Mouse (Mus musculus) urinary bladder, adult 2 months (tissue): ENCODE results near the gene Kdelr2. TPM values are rescaled to one million over a fixed set of nuclear protein-coding genes. Genes with fewer than 3 reads are reported as not detected.
"Not testable (repeated sequence)": the region's sequence is repeated elsewhere in the genome, so short reads cannot be mapped to it uniquely, and the experiment has no call there.

ENCODE experiments used
- DNase-seq: peaks from one replicate; pipeline ENCODE4 v3.0.0; 2022; ENCODE audit warnings: low spot score
- polyA plus RNA-seq: library from polyadenylated mRNA; depleted of rRNA; stranded (reverse); fragments of >200 nt; gene quantifications from 2 replicates; pipeline ENCODE4 v1.2.3, GENCODE M21; 2012; rRNA removed

Kdelr2 gene
- polyA plus RNA-seq, result 104 and 105 TPM in 2 replicates

- DNase-seq, result peak; percentile 86
Measured at GRCm38 (mm10) chr5:143403221-143404147, at the start of gene Kdelr2. Gene Kdelr2 (plus strand): TSS chr5:143403838.

- no peak for DNase-seq
Measured at GRCm38 (mm10) chr5:143356017-143356416, 47.6 kb upstream of the Kdelr2 start.

GRCm38 (mm10) chr5:143356686-143357388 is 46.8 kb upstream of the Kdelr2 start, which contains the start of gene Grid2ip:
Gene Grid2ip (plus strand): TSS chr5:143357338.
- DNase-seq, result no peak

DNA sequence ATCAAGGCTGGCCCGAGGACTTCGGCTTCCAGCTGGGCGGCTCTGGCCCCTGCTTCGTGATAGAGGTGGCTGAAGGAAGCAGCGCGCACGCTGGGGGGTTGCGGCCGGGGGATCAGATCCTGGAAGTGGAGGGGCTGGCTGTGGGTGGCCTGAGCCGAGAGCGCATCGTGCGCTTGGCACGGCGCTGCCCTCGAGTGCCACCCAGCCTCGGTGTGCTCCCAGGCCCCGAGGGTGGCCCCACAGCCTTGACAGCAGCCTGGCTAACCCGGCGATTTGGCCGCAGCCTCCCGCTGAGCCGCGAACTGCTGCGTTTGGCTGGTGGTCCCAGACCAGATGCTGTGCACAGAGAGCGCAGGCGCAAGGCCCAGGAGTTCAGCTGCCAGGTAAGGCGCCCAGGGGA is 46.1 kb upstream of the Kdelr2 start:
- no peak for DNase-seq

- DNase-seq, result no peak
Measured at GRCm38 (mm10) chr5:143359263-143359662, 44.4 kb upstream of the Kdelr2 start.

GRCm38 (mm10) chr5:143360000-143360399 is 43.6 kb upstream of the Kdelr2 start:
- no peak for DNase-seq

- DNase-seq, result no peak
Measured at GRCm38 (mm10) chr5:143361428-143361827, 42.2 kb upstream of the Kdelr2 start.

- no peak for DNase-seq
Measured at GRCm38 (mm10) chr5:143363678-143364615, 39.7 kb upstream of the Kdelr2 start.

- no peak for DNase-seq
Measured at GRCm38 (mm10) chr5:143367931-143368330, 35.7 kb upstream of the Kdelr2 start.

DNA sequence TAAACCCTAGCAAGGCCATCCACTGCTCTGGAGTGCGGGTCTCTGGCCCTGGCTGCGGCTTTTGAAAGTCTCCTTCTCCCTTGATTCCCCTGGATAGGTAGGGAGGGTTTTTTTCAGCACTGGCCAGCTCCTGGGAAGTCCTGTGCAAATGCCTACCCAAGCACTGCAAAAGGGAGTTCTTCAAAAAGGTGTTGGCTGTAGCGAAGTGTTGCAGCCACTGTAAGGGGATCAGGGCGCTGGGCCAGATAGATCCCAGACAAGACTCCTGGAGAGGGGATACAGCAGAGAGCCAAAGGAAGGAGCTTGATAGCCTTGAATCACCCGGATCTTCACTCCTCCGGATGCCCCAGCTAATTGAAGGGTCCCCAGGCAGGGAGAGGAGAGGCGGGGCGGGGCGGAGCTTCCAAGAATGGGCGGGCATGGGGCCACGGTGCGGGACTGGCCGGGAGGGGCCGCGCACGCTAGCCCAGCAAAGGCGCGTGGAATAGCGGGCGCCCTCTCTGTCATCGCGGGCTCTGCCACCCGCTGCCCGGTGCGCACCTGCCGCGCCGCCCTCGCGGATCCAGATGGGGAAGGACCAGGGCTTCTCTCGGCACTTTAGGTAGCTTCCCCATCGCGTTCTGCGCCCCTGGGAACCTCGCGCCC is 33.9 kb upstream of the Kdelr2 start:
- no peak for DNase-seq

- no peak for DNase-seq
Measured at GRCm38 (mm10) chr5:143370416-143371145, 33.1 kb upstream of the Kdelr2 start.

- DNase-seq, result no peak
Measured at GRCm38 (mm10) chr5:143371146-143371510, 32.5 kb upstream of the Kdelr2 start.

DNA sequence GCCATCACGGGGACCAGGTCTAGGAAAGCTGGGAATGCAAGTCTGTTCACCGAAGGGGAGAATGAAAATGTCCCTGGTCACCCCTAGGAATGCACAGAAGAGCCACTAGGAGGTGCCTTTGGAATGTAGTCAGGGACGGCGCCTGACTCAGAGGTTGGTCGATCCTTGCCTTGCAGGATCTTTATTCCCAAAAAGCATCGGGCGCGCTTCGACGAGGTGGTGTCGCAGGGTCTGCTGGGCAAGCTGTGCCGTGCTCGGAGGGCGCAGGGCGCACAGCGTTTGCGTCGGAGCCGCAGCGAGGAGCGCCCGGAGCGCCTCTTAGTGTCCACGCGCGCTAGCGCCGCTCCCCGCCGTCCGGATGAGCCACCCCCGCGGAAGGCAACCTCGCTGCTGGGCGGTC is 30.8 kb upstream of the Kdelr2 start:
- no peak for DNase-seq

DNA sequence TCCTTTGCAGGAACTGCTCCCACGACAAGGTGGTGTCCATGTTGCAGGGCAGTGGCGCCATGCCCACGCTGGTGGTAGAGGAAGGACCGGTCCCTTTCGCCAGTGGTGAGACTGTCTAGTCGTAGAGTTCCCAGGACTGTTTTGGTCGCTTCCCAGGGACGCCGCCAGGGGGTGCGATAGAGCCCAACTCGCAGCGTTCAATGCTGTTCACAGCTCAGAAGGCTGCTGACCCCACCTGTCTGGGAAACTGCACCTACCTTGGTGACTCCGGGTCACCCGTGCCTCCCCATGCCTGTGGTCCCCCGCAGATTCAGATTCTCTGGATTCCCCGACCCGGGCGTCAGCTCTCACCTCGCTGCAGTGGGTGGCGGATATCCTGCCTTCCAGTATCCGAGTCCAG is 28.4 kb upstream of the Kdelr2 start:
- DNase-seq, result peak; percentile 70

DNA sequence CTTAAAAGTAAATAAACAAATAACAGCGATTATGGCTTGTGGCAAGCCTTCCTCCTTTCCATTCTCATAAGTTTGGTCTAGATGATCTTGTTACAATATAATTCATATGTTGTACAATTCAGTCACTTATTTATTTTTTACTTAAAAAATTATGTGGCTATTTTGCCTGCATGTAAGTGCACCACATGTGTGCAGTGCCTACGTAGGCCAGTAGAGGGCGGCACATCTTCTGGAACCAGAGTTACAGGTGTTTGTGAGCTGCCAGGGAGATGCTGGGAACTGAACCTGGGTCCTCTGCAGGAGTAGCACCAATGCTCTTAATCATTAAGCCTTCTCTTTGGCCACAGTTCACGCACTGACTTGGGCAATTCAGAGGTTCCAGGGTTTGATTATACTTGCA is 27.5 kb upstream of the Kdelr2 start:
- DNase-seq, result no peak

DNA sequence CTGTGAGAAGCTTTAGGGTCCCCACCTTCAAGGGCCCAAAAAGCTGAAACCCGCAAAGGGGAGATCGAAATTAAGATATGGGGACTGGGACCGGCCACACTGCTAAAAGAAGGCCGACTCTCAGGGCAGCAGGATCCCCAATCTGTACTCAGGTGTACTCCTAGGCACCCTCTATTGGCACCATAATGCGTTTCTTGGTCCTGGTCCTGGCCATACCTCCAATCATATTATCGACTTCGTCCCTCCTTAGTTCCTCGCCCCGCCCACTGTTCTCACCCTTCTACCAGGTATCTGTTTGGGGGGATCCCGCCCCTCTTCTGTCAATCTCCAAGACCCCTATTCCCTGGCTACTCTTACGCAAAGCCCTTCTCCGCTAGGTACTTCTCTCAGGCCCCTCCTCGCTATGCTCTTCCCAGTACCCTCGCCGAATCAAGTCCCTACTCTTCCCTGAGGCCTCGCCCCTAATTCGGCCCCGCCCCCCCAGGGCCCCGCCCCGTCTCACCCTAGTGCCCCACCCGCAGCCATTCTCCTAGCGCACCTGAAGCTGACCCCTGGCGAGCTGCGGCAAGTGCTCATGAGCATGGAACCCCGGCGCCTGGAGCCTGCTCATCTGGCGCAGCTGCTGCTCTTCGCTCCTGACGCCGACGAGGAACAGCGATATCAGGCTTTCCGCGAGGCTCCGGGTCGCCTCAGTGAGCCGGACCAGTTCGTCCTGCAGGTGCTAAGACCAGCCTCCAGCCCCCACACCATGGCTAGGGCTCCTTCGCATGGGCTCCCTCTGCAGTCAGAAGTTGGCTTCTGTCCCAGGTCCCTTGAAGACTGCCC is 16.6 kb upstream of the Kdelr2 start:
- peak; percentile 29 for DNase-seq

DNA sequence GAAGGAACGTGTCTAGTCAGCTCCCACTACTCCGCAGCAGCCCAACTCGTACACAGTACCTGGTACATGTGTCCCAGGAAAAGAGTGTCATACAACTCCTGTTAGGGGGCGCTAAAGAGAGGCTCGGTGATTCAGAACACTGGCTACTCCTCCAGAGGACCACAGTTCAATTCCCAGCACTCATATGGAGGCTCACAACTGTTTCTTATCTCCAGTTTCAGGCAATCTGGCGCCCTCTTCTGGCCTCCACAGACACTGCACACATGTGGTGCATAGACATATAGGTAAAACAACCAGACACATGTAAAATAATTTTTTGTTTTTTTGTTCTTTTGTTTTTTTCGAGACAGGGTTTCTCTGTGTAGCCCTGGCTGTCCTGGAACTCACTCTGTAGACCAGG is 9.5 kb upstream of the Kdelr2 start:
- DNase-seq, result no peak

DNA sequence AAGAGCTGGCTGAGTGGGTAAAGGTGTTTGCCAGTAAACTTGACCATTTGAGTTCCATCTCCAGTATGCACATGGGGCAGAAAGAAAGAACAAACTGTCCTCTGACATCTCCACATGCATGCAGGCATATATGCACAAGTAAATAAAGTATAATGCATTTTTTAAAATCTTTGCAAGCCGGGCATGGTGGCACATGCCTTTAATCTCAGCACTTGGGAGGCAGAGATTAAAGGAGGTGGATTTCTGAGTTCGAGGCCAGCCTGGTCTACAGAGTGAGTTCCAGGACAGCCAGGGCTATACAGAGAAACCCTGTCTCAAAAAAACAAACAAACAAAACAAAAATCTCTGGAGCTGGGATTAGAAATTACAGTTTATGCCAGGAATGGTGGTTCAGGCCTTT is 8.7 kb upstream of the Kdelr2 start:
- not testable (repeated sequence) for DNase-seq

GRCm38 (mm10) chr5:143395649-143396048 is 8.0 kb upstream of the Kdelr2 start:
- DNase-seq, result no peak

DNA sequence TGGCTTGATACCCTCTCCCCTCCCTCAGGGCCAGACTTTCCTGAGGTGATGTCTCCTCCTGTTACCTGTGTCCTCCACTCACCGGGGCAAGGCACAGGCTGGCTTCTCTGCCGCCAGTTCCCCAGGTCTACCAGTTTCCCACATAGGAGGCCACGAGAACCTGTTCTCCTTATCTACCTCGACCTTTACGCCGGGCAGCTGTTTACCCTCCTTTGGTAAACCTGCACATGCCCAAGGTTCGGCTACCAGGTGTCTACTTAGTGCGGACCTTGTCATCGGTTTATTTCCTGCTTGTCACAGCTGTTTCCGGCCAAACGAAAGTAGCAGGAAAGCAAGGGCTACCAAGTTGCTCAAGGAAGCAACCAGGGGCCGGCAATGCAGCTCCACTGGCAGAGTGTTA is 3.1 kb upstream of the Kdelr2 start:
- peak; percentile 25 for DNase-seq
